Mouse (Mus musculus) ZHBTc4 (cell line): ENCODE measurements around the gene Hectd4.

Experiments used
- DNase-seq: peaks from one replicate; pipeline ENCODE4 v3.0.0-alpha.2; 2011; ENCODE audit warnings: low read depth, low spot score

The Hectd4 gene

GRCm38 (mm10) chr5:121219980-121220731, at the start of gene Hectd4:
Gene Hectd4, plus strand, starts transcription at chr5:121220219.
- peak; percentile 97 for DNase-seq

- DNase-seq, result peak; percentile 23
Observed at GRCm38 (mm10) chr5:121172835-121173234, 47.2 kb upstream of the Hectd4 start.

GRCm38 (mm10) chr5:121179077-121179857, 40.8 kb upstream of the Hectd4 start:
- DNase-seq, result no peak

- no peak for DNase-seq
Observed at GRCm38 (mm10) chr5:121183269-121183668, 36.8 kb upstream of the Hectd4 start.

GRCm38 (mm10) chr5:121184375-121184774, 35.6 kb upstream of the Hectd4 start:
- DNase-seq, result no peak

- no peak for DNase-seq
Observed at GRCm38 (mm10) chr5:121184945-121185551, 35.0 kb upstream of the Hectd4 start.

- DNase-seq, result no peak
Observed at GRCm38 (mm10) chr5:121187580-121188001, 32.4 kb upstream of the Hectd4 start.

- DNase-seq, result no peak
Observed at GRCm38 (mm10) chr5:121188265-121188664, 31.8 kb upstream of the Hectd4 start.

GRCm38 (mm10) chr5:121189182-121189581, 30.8 kb upstream of the Hectd4 start:
- DNase-seq, result peak; percentile 33

GRCm38 (mm10) chr5:121190210-121190835, 29.7 kb upstream of the Hectd4 start:
- no peak for DNase-seq

- DNase-seq, result peak; percentile 89
Observed at GRCm38 (mm10) chr5:121190836-121191583, 29.0 kb upstream of the Hectd4 start, which contains the start of gene Ptpn11. Gene Ptpn11, minus strand, starts transcription at chr5:121191397.

- DNase-seq, result no peak
Observed at GRCm38 (mm10) chr5:121191584-121191906, 28.5 kb upstream of the Hectd4 start.

GRCm38 (mm10) chr5:121194173-121194572, 25.8 kb upstream of the Hectd4 start:
- no peak for DNase-seq

GRCm38 (mm10) chr5:121196764-121197163, 23.3 kb upstream of the Hectd4 start:
- DNase-seq, result no peak

GRCm38 (mm10) chr5:121197337-121197736, 22.7 kb upstream of the Hectd4 start:
- no peak for DNase-seq

- DNase-seq, result no peak
Observed at GRCm38 (mm10) chr5:121198376-121198775, 21.6 kb upstream of the Hectd4 start.

- DNase-seq, result peak; percentile 73
Observed at GRCm38 (mm10) chr5:121201739-121202138, 18.3 kb upstream of the Hectd4 start.

- no peak for DNase-seq
Observed at GRCm38 (mm10) chr5:121202467-121202866, 17.6 kb upstream of the Hectd4 start.

GRCm38 (mm10) chr5:121204132-121205089, 15.6 kb upstream of the Hectd4 start, which contains the start of gene Rpl6:
Gene Rpl6, plus strand, starts transcription at chr5:121204481.
- peak; percentile 90 for DNase-seq
